Mouse (Mus musculus) hindbrain, embryonic 10.5 days (tissue): ENCODE measurements at regions not wholly inside any gene's neighbourhood (a gene's known extent, or its start where the extent isn't known, plus 50 kb on each side); places are given as distances from the start of the nearest gene placed in this dataset.

Source experiments
- DNase-seq: peaks from one replicate; pipeline ENCODE4 v3.0.0-alpha.2; 2017; ENCODE audit warnings: low spot score
- H3K27ac ChIP-seq: fragments of 300-500 bp; sonication (generic); 2 replicates; pipeline ENCODE4 v1.5.1; 2016; ENCODE audit warnings: mild to moderate bottlenecking, moderate library complexity
- H3K27me3 ChIP-seq: fragments of 300-500 bp; sonication (generic); 2 replicates; pipeline ENCODE4 v1.6.1; 2016; ENCODE audit warnings: mild to moderate bottlenecking; ENCODE audit not compliant: poor library complexity, insufficient read depth, severe bottlenecking
- H3K36me3 ChIP-seq: fragments of 300-500 bp; sonication (generic); 2 replicates; pipeline ENCODE4 v1.6.1; 2016; ENCODE audit warnings: mild to moderate bottlenecking, moderate library complexity
- H3K4me1 ChIP-seq: fragments of 300-500 bp; sonication (generic); replicated peaks from 2 replicates; pipeline ENCODE4 v1.6.1; 2016; ENCODE audit warnings: mild to moderate bottlenecking
- H3K4me3 ChIP-seq: fragments of 300-500 bp; sonication (generic); 2 replicates; pipeline ENCODE4 v1.5.1; 2016; ENCODE audit warnings: mild to moderate bottlenecking, moderate library complexity
- H3K9me3 ChIP-seq: fragments of 300-500 bp; sonication (generic); 2 replicates; pipeline ENCODE4 v1.6.1; 2016; ENCODE audit warnings: mild to moderate bottlenecking, moderate library complexity
- WGBS: fragments of 180-500 bp; shearing (Covaris S2); methylation state at CpG from one replicate; pipeline ENCODE4 v1.1.7; 2016; 5-methylcytosine and 5-hydroxymethylcytosine counted together

DNA sequence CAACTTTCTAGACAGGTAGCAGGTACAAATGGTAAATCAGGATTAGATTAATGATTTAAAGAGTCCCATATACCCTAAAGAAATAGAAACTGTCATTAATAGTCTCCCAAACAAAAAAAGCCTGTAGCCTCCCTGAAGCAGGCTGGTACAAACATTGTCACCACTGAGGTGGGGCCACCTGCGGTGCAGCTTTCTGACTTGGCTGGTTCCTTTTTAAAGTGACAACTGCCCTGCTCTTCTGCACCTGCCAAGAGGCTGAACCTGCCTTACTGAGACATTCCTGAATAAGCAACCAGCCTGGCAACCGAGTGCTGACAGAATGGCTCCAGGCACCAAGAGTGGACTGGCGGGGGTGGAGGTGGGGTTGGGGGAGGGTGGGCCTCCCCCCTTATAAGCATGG is 687.0 kb upstream of the Vrk2 start:
- DNase-seq = no peak
- H3K4me1 ChIP-seq = no peaks in the 10 kb centered on the region
- no peaks in the 10 kb centered on the region for H3K36me3 ChIP-seq
- H3K4me3 ChIP-seq = no peak overlapping the region
- no peaks in the 10 kb centered on the region for H3K27me3 ChIP-seq
- WGBS = 61% methylated on average over 3 of the region's 3 CpGs
- peaks cover 10% of the 10 kb centered on the region for H3K9me3 ChIP-seq
- no peak overlapping the region for H3K27ac ChIP-seq

DNA sequence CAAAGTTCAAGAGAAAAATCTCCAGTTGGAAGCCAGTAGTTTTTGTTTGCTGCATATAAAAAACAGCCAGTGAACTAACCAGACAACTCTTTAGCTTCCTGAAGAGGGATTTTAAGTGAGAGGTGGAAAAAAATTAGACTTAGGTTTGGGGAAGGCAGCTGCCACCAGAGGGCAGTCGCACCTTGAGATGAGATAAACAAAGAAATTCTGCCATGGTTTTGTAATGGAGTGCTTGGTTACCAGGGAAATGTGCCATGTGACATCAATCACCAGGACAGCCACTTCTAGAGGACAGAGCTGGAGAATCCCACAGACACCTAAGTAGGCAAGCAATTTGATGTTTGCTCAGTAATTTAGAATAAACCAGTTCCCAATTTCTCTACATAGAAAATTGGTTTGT is 670.5 kb upstream of the Vrk2 start:
- no peak overlapping the region for H3K27ac ChIP-seq

DNA sequence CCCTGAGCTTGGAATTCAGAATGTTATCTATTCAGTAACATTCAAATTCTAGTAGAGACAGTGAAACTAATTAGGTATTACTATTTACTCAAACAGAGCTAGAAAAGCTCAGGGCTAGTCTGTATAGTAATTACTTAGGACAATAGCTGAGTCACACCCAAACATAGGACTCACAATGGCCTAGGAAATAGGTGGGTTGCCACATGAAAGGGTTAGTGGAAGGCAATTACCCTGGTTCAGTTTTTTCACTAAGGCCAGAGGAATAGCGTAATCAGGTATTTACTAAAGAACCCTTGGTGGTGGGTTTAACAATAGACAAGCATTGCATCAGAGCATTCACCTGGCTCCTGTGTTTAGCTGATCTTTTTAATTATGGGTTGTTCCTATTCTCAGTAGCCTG is 664.7 kb upstream of the Vrk2 start:
- H3K9me3 ChIP-seq = no peaks in the 10 kb centered on the region
- no peak overlapping the region for H3K27ac ChIP-seq
- H3K27me3 ChIP-seq = no peaks in the 10 kb centered on the region
- no peak overlapping the region for H3K4me3 ChIP-seq
- 91% methylated on average over 1 of the region's 1 CpGs for WGBS
- DNase-seq = no peak
- H3K4me1 ChIP-seq = no peaks in the 10 kb centered on the region
- H3K36me3 ChIP-seq = no peaks in the 10 kb centered on the region

More for the DNA sequence above, 670.5 kb upstream of the Vrk2 start:
- DNase-seq = peak; percentile 65
- Histone ChIP-seq H3K36me3 (no peaks in the 10 kb centered on the region), H3K9me3 (no peaks in the 10 kb centered on the region), H3K27me3 (no peaks in the 10 kb centered on the region), H3K4me3 (no peak overlapping the region), H3K4me1 (no peaks in the 10 kb centered on the region)
- WGBS = 2% methylated on average over 1 of the region's 1 CpGs

DNA sequence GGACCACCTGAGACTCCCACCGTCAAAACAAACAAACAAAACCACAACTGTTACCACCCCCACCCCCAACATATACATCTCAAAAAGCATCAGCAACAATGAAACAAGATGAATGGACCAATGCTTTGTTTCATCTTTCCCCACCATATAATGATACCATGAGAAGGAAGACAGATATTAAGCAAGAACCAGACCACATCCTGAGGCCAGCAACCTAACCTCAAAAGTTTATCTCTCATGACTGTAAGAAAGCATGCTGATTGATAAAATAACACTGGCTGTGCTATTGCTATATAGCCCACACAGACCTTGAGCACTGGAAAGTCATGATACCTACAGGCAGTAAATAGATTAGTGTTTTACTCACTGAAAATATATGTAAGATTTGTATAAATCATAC is 642.1 kb upstream of the Vrk2 start:
- no peaks in the 10 kb centered on the region for H3K4me1 ChIP-seq

DNA sequence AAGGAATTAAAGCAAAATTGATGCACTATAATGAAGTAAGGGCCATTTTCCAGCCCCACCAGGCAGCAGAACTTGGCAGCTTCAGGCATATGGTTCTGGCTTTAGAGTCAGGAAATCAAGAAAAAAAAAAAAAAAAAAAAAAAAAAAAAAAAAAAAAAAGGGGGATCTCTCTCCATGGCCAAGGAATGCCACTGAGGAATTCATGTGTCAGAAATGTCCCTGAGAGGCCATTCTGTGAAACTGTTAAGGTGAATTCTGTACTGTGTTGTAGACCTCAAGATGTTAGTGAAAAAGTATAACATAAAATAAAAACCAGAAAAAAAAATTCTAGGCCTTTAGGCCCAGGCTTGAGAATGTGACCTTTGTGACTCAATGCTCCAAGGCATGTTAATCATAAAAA is 632.7 kb upstream of the Vrk2 start:
- no peaks in the 10 kb centered on the region for H3K36me3 ChIP-seq
- H3K4me1 ChIP-seq = no peaks in the 10 kb centered on the region
- no peak for DNase-seq
- H3K27me3 ChIP-seq = no peaks in the 10 kb centered on the region
- no peaks in the 10 kb centered on the region for H3K9me3 ChIP-seq
- H3K4me3 ChIP-seq = no peak overlapping the region
- no peak overlapping the region for H3K27ac ChIP-seq

More for the DNA sequence above, 642.1 kb upstream of the Vrk2 start:
- WGBS = 82% methylated on average over 1 of the region's 1 CpGs
- Histone ChIP-seq H3K4me3 (no peak overlapping the region), H3K27me3 (no peaks in the 10 kb centered on the region), H3K36me3 (no peaks in the 10 kb centered on the region), H3K27ac (no peak overlapping the region), H3K9me3 (no peaks in the 10 kb centered on the region)
- no peak for DNase-seq

DNA sequence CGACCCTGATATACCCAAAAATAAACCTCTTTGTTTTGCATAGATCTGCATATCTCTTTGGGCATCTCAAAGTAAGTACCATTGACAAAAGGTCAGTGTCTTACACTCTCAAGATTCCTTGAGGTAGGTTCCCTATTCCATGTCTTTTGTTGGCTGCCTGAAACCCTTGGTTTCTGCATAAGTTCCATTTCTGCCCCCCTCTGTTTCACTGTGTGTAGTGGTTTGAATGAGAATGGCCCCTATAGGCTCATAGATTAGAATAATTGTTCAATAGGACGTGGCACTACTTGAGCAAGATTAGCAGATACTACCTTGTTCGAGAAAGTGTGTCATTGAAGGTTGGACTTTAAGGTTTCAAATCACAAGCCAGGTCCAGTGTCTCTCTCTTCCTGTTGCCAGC is 628.6 kb upstream of the Vrk2 start:
- Histone ChIP-seq H3K27me3 (no peaks in the 10 kb centered on the region), H3K9me3 (no peaks in the 10 kb centered on the region), H3K4me1 (no peaks in the 10 kb centered on the region), H3K27ac (no peak overlapping the region), H3K4me3 (no peak overlapping the region), H3K36me3 (no peaks in the 10 kb centered on the region)
- 79% methylated on average over 3 of the region's 3 CpGs for WGBS
- DNase-seq = no peak

DNA sequence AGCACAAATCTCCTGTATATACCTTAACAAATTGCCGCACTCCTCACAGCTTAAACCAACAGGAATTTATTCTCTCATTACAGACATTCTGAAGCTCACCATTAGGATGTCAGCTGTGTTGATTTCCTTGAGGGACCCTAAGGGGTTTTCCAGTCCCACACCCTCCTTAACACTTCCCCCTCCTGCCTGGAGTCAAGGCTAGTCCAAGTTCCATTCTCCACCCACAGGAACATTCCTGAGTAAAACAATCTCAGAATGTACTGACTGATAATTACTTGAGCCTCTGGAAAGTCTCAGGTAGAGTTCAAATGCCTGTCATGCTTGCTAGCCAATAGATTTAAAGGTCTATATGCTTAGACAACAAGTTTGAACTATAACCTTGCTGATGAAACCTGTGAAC is 628.2 kb upstream of the Vrk2 start:
- Histone ChIP-seq H3K4me3 (no peak overlapping the region), H3K36me3 (no peaks in the 10 kb centered on the region), H3K27ac (no peak overlapping the region), H3K4me1 (no peaks in the 10 kb centered on the region), H3K9me3 (no peaks in the 10 kb centered on the region), H3K27me3 (no peaks in the 10 kb centered on the region)
- no peak for DNase-seq
- WGBS = 81% methylated on average over 1 of the region's 1 CpGs

DNA sequence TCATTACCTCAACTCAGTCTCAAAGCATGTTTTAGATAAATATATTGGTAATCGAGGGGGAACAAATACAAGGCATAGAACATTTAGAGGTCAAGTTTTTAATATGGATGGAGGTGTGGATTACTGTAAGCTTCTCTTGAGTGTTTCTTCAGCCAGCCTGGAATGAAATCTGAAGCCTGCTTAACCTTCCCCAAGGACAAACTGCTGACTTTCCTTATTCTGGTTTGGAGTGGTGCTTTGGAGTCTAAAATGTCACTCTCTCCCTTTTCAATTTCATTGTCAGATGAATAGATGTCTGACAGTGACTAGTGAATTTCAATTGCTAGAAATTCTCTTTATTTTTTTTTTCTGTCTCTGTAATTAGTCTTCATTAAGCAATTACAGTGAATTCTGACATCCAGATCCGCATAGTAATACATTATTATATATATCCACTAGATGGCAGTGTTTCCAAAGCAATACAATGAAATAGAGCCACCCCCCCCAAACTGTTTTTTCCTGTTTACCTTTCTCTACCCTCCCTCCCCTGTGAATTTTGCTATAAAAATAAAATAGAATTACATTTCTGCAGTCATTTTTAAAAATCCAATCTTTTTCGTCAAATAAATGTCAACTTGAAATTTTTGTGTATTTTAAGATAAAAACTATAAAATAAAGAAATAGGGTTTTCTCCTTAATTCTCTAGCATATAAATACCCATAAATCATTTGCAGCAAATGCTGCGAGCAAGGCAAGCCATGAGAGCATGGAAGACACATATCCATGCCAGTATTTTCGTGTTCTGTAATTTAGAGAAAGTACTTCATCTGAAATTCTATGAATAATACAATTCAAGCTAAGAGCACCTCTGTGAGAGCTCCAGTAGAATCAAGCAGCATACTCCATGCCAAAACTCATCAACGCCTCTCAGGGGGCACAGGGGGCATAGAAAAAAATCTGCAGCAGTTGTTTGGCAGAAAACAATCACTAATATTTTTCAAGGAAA is 626.2 kb upstream of the Vrk2 start:
- no peaks in the 10 kb centered on the region for H3K36me3 ChIP-seq
- no peak overlapping the region for H3K4me3 ChIP-seq
- 43% methylated on average over 6 of the region's 6 CpGs for WGBS
- no peaks in the 10 kb centered on the region for H3K9me3 ChIP-seq
- H3K27me3 ChIP-seq = no peaks in the 10 kb centered on the region
- no peak for DNase-seq
- H3K27ac ChIP-seq = no peak overlapping the region
- no peaks in the 10 kb centered on the region for H3K4me1 ChIP-seq

DNA sequence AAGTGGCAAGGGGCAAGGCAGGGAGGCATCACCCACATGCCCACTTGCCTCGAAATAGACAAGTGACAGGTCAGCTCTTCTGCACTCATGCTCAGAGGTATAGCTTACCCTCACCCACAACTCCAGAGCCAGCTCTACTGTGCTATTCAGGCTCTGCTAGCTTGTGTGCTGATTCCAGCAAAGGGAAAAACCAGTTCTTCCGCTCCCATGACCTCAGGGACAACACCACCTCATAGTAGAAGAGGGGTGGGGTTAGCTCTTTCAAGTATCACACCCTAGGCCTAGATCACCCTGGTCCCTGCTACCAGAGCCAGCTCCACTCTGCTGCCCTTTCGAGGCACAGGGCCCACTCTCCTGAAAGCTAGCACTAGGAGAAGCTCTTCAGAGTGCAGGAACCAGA is 622.0 kb upstream of the Vrk2 start:
- H3K27ac ChIP-seq = no peak overlapping the region
- WGBS = 80% methylated on average over 3 of the region's 3 CpGs
- DNase-seq = no peak
- H3K36me3 ChIP-seq = no peaks in the 10 kb centered on the region
- no peaks in the 10 kb centered on the region for H3K9me3 ChIP-seq
- no peak overlapping the region for H3K4me3 ChIP-seq
- H3K4me1 ChIP-seq = no peaks in the 10 kb centered on the region
- no peaks in the 10 kb centered on the region for H3K27me3 ChIP-seq

DNA sequence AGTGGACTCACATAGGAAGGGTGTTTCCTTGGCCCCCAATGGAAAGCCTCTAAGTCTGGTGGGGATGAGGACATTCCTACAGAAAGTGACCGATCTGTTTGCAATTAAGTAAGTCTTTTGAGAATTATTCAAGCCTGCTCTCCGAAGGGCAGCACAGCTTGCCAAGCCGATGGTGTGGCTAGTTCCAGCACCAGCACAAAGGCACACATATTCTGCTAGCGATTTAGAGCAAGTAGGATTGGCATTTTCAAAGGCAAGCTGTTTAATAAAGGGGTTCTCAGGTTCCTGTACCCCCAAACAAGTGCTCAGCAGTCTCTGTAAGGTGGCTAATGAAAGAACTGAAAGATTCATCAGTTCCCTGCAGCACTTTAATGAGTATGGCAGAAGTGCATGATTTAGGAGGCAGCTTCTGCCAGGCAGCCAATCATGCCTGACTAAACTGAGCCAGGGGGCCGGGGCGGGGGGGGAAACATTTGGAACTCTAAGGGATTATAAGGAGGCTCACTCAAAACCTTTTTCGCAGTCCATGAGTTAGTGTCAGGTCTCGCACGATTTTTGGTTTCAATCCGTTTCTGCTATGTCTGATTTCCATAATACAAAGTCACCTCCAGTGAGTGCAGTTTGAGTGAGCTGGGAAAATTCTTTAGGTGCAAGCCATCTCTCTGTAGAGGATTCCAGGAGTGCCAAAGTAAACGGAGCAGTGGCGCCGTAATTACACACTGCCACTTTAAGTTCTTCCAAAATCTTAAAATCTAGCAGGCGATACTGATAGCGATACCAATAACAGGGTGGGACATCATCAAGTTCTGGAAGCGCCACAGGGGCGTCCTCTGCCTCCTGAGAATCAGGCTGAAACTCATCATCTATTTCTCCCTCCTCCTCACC is 609.8 kb upstream of the Vrk2 start:
- no peaks in the 10 kb centered on the region for H3K9me3 ChIP-seq
- H3K27me3 ChIP-seq = no peaks in the 10 kb centered on the region
- H3K4me3 ChIP-seq = no peak overlapping the region
- H3K27ac ChIP-seq = no peak overlapping the region
- H3K36me3 ChIP-seq = no peaks in the 10 kb centered on the region
- H3K4me1 ChIP-seq = no peaks in the 10 kb centered on the region
- 85% methylated on average over 17 of the region's 17 CpGs for WGBS
- no peak for DNase-seq

DNA sequence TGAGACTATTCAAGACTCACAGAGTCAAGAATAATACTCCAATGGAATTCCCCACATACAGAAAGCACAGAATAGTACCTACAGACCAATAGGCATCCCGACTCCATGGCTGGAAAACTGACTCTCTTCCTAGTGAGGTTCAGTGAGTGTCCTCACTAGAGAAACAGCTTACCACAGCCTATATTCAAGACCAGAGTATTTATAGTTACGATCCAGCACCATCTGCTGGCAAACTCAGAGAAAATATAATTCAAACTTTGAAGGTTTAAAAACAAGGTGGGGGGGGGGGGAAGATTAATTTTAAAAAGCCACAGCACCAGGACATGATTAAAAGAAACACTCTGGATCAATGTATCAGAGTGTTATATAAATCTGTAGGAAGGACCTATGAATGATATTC is 590.2 kb upstream of the Vrk2 start:
- 82% methylated on average over 2 of the region's 2 CpGs for WGBS
- no peaks in the 10 kb centered on the region for H3K36me3 ChIP-seq
- H3K9me3 ChIP-seq = no peaks in the 10 kb centered on the region
- DNase-seq = no peak
- no peaks in the 10 kb centered on the region for H3K4me1 ChIP-seq
- H3K27ac ChIP-seq = no peak overlapping the region
- H3K27me3 ChIP-seq = no peaks in the 10 kb centered on the region
- H3K4me3 ChIP-seq = no peak overlapping the region

DNA sequence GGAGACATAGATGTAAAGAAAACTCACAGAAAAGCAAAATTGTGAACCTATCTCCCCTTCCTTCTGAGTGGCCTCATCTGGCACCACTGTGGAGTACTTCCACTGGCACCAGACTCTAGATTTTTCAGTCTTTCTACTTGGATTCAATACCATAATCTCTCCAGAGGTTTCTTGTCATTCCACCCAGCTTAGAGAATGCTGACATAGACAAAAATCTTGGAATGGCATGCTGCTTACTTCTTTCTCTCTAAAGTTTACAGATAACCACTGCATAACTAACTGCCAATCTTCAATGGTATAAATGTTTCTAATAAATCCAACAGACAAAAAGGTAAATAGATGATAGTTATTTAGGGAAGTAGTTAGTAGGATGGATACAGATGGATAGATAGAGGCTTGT is 589.6 kb upstream of the Vrk2 start:
- Histone ChIP-seq H3K9me3 (no peaks in the 10 kb centered on the region), H3K4me3 (no peak overlapping the region), H3K27ac (no peak overlapping the region), H3K27me3 (no peaks in the 10 kb centered on the region), H3K36me3 (no peaks in the 10 kb centered on the region), H3K4me1 (no peaks in the 10 kb centered on the region)
- no peak for DNase-seq

DNA sequence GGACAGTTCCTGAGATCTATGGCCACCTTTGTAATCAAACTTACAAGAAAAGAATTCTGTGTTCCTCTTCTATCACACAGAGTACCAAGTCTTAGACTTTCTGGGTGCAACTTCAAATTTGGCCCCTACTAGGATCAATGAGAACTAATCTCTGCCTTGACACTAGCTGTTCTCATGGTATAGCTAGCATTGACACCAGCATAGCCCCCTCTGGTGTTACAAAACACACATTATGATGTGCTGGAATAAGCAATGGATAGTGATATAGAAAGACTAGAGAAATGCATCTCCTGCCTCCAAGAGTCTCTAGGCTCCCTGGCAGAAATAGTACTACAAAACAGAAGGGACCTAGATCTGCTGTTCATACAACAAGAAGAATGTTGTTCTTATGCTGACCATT is 566.6 kb upstream of the Vrk2 start:
- H3K4me1 ChIP-seq = no peaks in the 10 kb centered on the region
- H3K27ac ChIP-seq = no peak overlapping the region
- DNase-seq = no peak
- no peaks in the 10 kb centered on the region for H3K27me3 ChIP-seq
- H3K9me3 ChIP-seq = no peaks in the 10 kb centered on the region
- H3K36me3 ChIP-seq = no peaks in the 10 kb centered on the region
- H3K4me3 ChIP-seq = no peak overlapping the region
